Mouse (Mus musculus): ENCODE data around the gene Pkp4.

The Pkp4 gene

GRCm38 (mm10) chr2:59219997-59220789, 59.5 kb downstream of the Pkp4 start:
- DNase-seq (ENCODE audit: low spot score), result peak; percentile 33

GRCm38 (mm10) chr2:59226383-59226782, 65.7 kb downstream of the Pkp4 start:
- DNase-seq (ENCODE audit: low spot score), result no peak

- DNase-seq (ENCODE audit: low spot score), result no peak
Observed at GRCm38 (mm10) chr2:59227011-59227410, 66.4 kb downstream of the Pkp4 start.

GRCm38 (mm10) chr2:59227508-59228263, 67.0 kb downstream of the Pkp4 start:
- DNase-seq (ENCODE audit: low spot score), result no peak

GRCm38 (mm10) chr2:59229250-59229895, 68.7 kb downstream of the Pkp4 start:
- no peak for DNase-seq (ENCODE audit: low spot score)

- no peak for DNase-seq (ENCODE audit: low spot score)
Observed at GRCm38 (mm10) chr2:59230656-59231055, 70.0 kb downstream of the Pkp4 start.

GRCm38 (mm10) chr2:59231514-59231913, 70.9 kb downstream of the Pkp4 start:
- DNase-seq (ENCODE audit: low spot score), result no peak

GRCm38 (mm10) chr2:59233294-59233923, 72.8 kb downstream of the Pkp4 start:
- no peak for DNase-seq (ENCODE audit: low spot score)

GRCm38 (mm10) chr2:59233936-59234335, 73.3 kb downstream of the Pkp4 start:
- no peak for DNase-seq (ENCODE audit: low spot score)

GRCm38 (mm10) chr2:59234537-59234936, 73.9 kb downstream of the Pkp4 start:
- no peak for DNase-seq (ENCODE audit: low spot score)

- DNase-seq (ENCODE audit: low spot score), result no peak
Observed at GRCm38 (mm10) chr2:59239841-59240395, 79.3 kb downstream of the Pkp4 start.

- DNase-seq (ENCODE audit: low spot score), result no peak
Observed at GRCm38 (mm10) chr2:59242117-59242516, 81.5 kb downstream of the Pkp4 start.

GRCm38 (mm10) chr2:59244273-59245097, 83.8 kb downstream of the Pkp4 start:
- no peak for DNase-seq (ENCODE audit: low spot score)

- no peak for DNase-seq (ENCODE audit: low spot score)
Observed at GRCm38 (mm10) chr2:59245098-59245388, 84.4 kb downstream of the Pkp4 start.

- DNase-seq (ENCODE audit: low spot score), result no peak
Observed at GRCm38 (mm10) chr2:59248806-59249205, 88.2 kb downstream of the Pkp4 start.

GRCm38 (mm10) chr2:59252818-59253217, 92.2 kb downstream of the Pkp4 start:
- DNase-seq (ENCODE audit: low spot score), result no peak

- no peak for DNase-seq (ENCODE audit: low spot score)
Observed at GRCm38 (mm10) chr2:59253435-59253834, 92.8 kb downstream of the Pkp4 start.

- DNase-seq (ENCODE audit: low spot score), result no peak
Observed at GRCm38 (mm10) chr2:59258821-59259231, 98.2 kb downstream of the Pkp4 start.

GRCm38 (mm10) chr2:59259346-59259745, 98.7 kb downstream of the Pkp4 start:
- no peak for DNase-seq (ENCODE audit: low spot score)

GRCm38 (mm10) chr2:59261203-59261602, 100.6 kb downstream of the Pkp4 start:
- no peak for DNase-seq (ENCODE audit: low spot score)

- no peak for DNase-seq (ENCODE audit: low spot score)
Observed at GRCm38 (mm10) chr2:59266428-59266827, 105.8 kb downstream of the Pkp4 start.
